In genomic region chr16:92524651-92525050, GRCm38 (mm10) we compare ENCODE assay signal across 22 mouse cellular contexts. TPM values are rescaled to one million over a fixed set of nuclear protein-coding genes. Genes with fewer than 3 reads are reported as not detected.
DNase-seq lines count a peak whose midpoint lies in the region; ATAC-seq and TF ChIP-seq lines count a peak whose summit lies in the region.
"Had no signal": no experiment of that assay in that cellular context is flagged by ENCODE, and none has a peak within 500 bp of the region (broad histone marks: within the 10 kb centered on the region; RNA-seq: fewer than 3 reads in every experiment).

No protein-coding gene starts in this region.

- no peak overlapping the region for H3K4me3 ChIP-seq in C2C12 (ENCODE audit: insufficient read depth, poor library complexity, severe bottlenecking)
- no peak overlapping the region for H3K4me3 ChIP-seq in hindbrain, postnatal 0 days (ENCODE audit: low read length)
- no peak overlapping the region for H3K4me3 ChIP-seq in forebrain, embryonic 15.5 days
- H3K4me3 ChIP-seq: embryonic facial prominence, embryonic 13.5 days; forebrain, embryonic 12.5 days; gastrocnemius, adult 2 months; heart, embryonic 13.5 days; hindbrain, embryonic 15.5 days had no signal

- no peak for TF ChIP-seq CTCF in C2C12 (IDR thresholded peaks at IDR 0.05; ENCODE audit: control insufficient read depth, insufficient read depth, insufficient read length)
- no peak for TF ChIP-seq CTCF in hindbrain, postnatal 0 days (IDR thresholded peaks at IDR 0.05; ENCODE audit: low read depth)

- H3K36me3 ChIP-seq in C2C12 (ENCODE audit: control insufficient read depth, insufficient read depth): no peaks in the 10 kb centered on the region
- H3K36me3 ChIP-seq in hindbrain, postnatal 0 days (ENCODE audit: insufficient read depth, low read length): no peaks in the 10 kb centered on the region
- no peaks in the 10 kb centered on the region for H3K36me3 ChIP-seq in forebrain, embryonic 15.5 days
- H3K36me3 ChIP-seq: embryonic facial prominence, embryonic 13.5 days; forebrain, embryonic 12.5 days; heart, embryonic 13.5 days; hindbrain, embryonic 15.5 days had no signal

- no peaks in the 10 kb centered on the region for H3K27me3 ChIP-seq in C2C12 (ENCODE audit: control insufficient read depth, insufficient read depth, insufficient read length)
- H3K27me3 ChIP-seq in hindbrain, postnatal 0 days (ENCODE audit: insufficient read depth, low read length): no peaks in the 10 kb centered on the region
- H3K27me3 ChIP-seq in forebrain, embryonic 15.5 days: no peaks in the 10 kb centered on the region
- H3K27me3 ChIP-seq: embryonic facial prominence, embryonic 13.5 days; hindbrain, embryonic 15.5 days had no signal

- WGBS in hindbrain, postnatal 0 days: 76% methylated on average over 8 of the region's 8 CpGs
- 79% methylated on average over 8 of the region's 8 CpGs for WGBS in forebrain, embryonic 15.5 days

- H3K4me2 ChIP-seq in hindbrain, postnatal 0 days (ENCODE audit: low read depth, low read length): no peak overlapping the region
- H3K4me2 ChIP-seq in forebrain, embryonic 15.5 days (replicated peaks): no peak overlapping the region
- H3K4me2 ChIP-seq: embryonic facial prominence, embryonic 13.5 days; forebrain, embryonic 12.5 days; heart, embryonic 13.5 days; hindbrain, embryonic 15.5 days had no signal

- no peaks in the 10 kb centered on the region for H3K4me1 ChIP-seq in hindbrain, postnatal 0 days (ENCODE audit: insufficient read depth, low read length)
- H3K4me1 ChIP-seq in forebrain, embryonic 15.5 days: peaks cover 7% of the 10 kb centered on the region; the same call in 1 of the 2 replicates
- H3K4me1 ChIP-seq: heart, embryonic 13.5 days; hindbrain, embryonic 15.5 days had no signal

- H3K27ac ChIP-seq in hindbrain, postnatal 0 days: no peak overlapping the region
- no peak overlapping the region for H3K27ac ChIP-seq in forebrain, embryonic 15.5 days (replicated peaks)
- H3K27ac ChIP-seq: embryonic facial prominence, embryonic 13.5 days; forebrain, embryonic 12.5 days; gastrocnemius, adult 2 months; heart, embryonic 13.5 days; hindbrain, embryonic 15.5 days had no signal

- no peaks in the 10 kb centered on the region for H3K79me2 ChIP-seq in C2C12 (ENCODE audit: control insufficient read depth, insufficient read depth)

- DNase-seq in left cerebral cortex, postnatal 25 days (ENCODE audit: low spot score in 2 of 2): peak; percentile 15 to 54
- DNase-seq in left cerebral cortex, adult 11 months (ENCODE audit: low spot score): no peak
- DNase-seq in 416B (ENCODE audit: low read depth): peak; percentile 40
- DNase-seq in hindbrain, postnatal 0 days (ENCODE audit: low spot score): no peak
- DNase-seq in thymus, postnatal 36 days: no peak
- DNase-seq: adrenal gland, adult 2 months; adrenal gland, postnatal 25 days; B cell, adult 2 months; cerebellum, adult 2 months; cerebellum, postnatal 10 days; gastrocnemius, adult 2 months; gastrocnemius, postnatal 25 days; heart, adult 11 months; heart, postnatal 36 days had no signal

- H3K9ac ChIP-seq in hindbrain, postnatal 0 days (replicated peaks; ENCODE audit: low read length): no peak overlapping the region
- no peak overlapping the region for H3K9ac ChIP-seq in forebrain, embryonic 15.5 days (replicated peaks)
- H3K9ac ChIP-seq: embryonic facial prominence, embryonic 13.5 days; forebrain, embryonic 12.5 days; heart, embryonic 13.5 days; hindbrain, embryonic 15.5 days had no signal

- H3K79me3 ChIP-seq in C2C12 (ENCODE audit: low read depth): no peaks in the 10 kb centered on the region

- intact Hi-C loops in left cerebral cortex, postnatal 25 days (cut with DNase I): no loop called here

- ATAC-seq in common myeloid progenitor, adult 5-6 weeks (replicated peaks; ENCODE audit: low read depth, poor library complexity, severe bottlenecking): 0 out of 2 replicates have a peak, but pooled peaks have one; percentile 31
- ATAC-seq in hindbrain, postnatal 0 days: no peak
- no peak for ATAC-seq in forebrain, embryonic 15.5 days (replicated peaks)
- ATAC-seq: inflammation-experienced regulatory T-cells, adult 6 months had no signal

- no peaks in the 10 kb centered on the region for H3K9me3 ChIP-seq in hindbrain, postnatal 0 days (ENCODE audit: low read length)
- no peaks in the 10 kb centered on the region for H3K9me3 ChIP-seq in forebrain, embryonic 15.5 days
- H3K9me3 ChIP-seq: embryonic facial prominence, embryonic 13.5 days; forebrain, embryonic 12.5 days; hindbrain, embryonic 15.5 days had no signal

- H3ac ChIP-seq in C2C12 (ENCODE audit: control insufficient read depth, insufficient read length, low read depth): no peak overlapping the region

TF ChIP-seq in C2C12, 6 proteins besides CTCF, POLR2A, EP300 and RAD21:
- peak; percentile 9 for TF ChIP-seq USF1 (IDR thresholded peaks at IDR 0.05; ENCODE audit: low read depth)
- no peak for TF ChIP-seq MYOG (IDR thresholded peaks at IDR 0.05; ENCODE audit: control insufficient read depth, extremely low read depth, insufficient read length)

RNA-seq across cellular contexts. Expression of gene Clic6, which starts 39.1 kb away (rescaled TPM):
- 1 to 10 TPM; 2.7 to 3.4 TPM for total RNA-seq in left cerebral cortex, postnatal 25 days (2021)
- 0.01 TPM for polyA plus RNA-seq in C2C12 (2012; fragmentation: generic; extraction: Trizol)
- not detected in 2 replicates for total RNA-seq in common myeloid progenitor, adult 5-6 weeks (2017)
- 4.5 and 6.2 TPM in 2 replicates for total RNA-seq in hindbrain, postnatal 0 days (2014; rRNA removed)
- polyA plus RNA-seq in hindbrain, postnatal 0 days (2015; fragmentation: Nextera tagmentation; extraction: Ambion mirVana): 7.7 and 8.9 TPM in 2 replicates
- 4.0 and 9.0 TPM in 2 replicates for polyA plus RNA-seq in forebrain, embryonic 15.5 days (2015; fragmentation: Nextera tagmentation; extraction: Ambion mirVana)
- total RNA-seq: adrenal gland, postnatal 25 days; gastrocnemius, adult 2 months; gastrocnemius, postnatal 25 days had no signal
- polyA plus RNA-seq: inflammation-experienced regulatory T-cells, adult 6 months had no signal

RNA-seq across cellular contexts. Expression of gene Rcan1, which starts 54.0 kb away (rescaled TPM):
- 10 to 100 TPM; 60.4 to 63.9 TPM for total RNA-seq in left cerebral cortex, postnatal 25 days (2021)
- 17.4 TPM for polyA plus RNA-seq in C2C12 (2012; fragmentation: generic; extraction: Trizol)
- total RNA-seq in common myeloid progenitor, adult 5-6 weeks (2017): 7.6 and 13.8 TPM in 2 replicates
- total RNA-seq in hindbrain, postnatal 0 days (2014; rRNA removed): 78.9 and 87.1 TPM in 2 replicates
- polyA plus RNA-seq in hindbrain, postnatal 0 days (2015; fragmentation: Nextera tagmentation; extraction: Ambion mirVana): 63.0 and 67.4 TPM in 2 replicates
- polyA plus RNA-seq in forebrain, embryonic 15.5 days (2015; fragmentation: Nextera tagmentation; extraction: Ambion mirVana): 49.8 and 52.8 TPM in 2 replicates

Comparison
In these comparisons a context has a peak if more than half of its experiments do, and no peak if none do; other contexts are left out.
1. DNase-seq: peak in left cerebral cortex, postnatal 25 days (2 of 2) and 416B (single experiment); none in left cerebral cortex, adult 11 months (single experiment), hindbrain, postnatal 0 days (single experiment) and thymus, postnatal 36 days (0 of 2).